Mouse (Mus musculus) adrenal gland, adult (tissue): ENCODE measurements around the gene Gfod2.

ENCODE experiments used
- DNase-seq, 2 experiments: peaks; one replicate each; pipeline ENCODE4 v3.0.0; 2022 to 2023; ENCODE audit warnings: low spot score in 1 of 2; ENCODE audit not compliant: inconsistent age in 2 of 2

Gfod2 gene

GRCm38 (mm10) chr8:105704955-105705354 is 53.5 kb downstream of the Gfod2 start:
- no peak for DNase-seq

GRCm38 (mm10) chr8:105704146-105704812 is 54.2 kb downstream of the Gfod2 start:
- no peak for DNase-seq

- DNase-seq = peak in 1 of 2 experiments; percentile 48
These were observed 55.6 kb downstream of the Gfod2 start for GRCm38 (mm10) chr8:105702731-105703415.

- no peak for DNase-seq
These were observed 56.5 kb downstream of the Gfod2 start for GRCm38 (mm10) chr8:105702001-105702401.

- peak; percentile 96 to 99 for DNase-seq
These were observed 57.3 kb downstream of the Gfod2 start, which contains the start of the genes Acd and Pard6a for GRCm38 (mm10) chr8:105700966-105701824. Gene Acd (minus strand): TSS chr8:105701102. Gene Pard6a (plus strand): TSS chr8:105701148.

GRCm38 (mm10) chr8:105700566-105700965 is 57.9 kb downstream of the Gfod2 start:
- no peak for DNase-seq

GRCm38 (mm10) chr8:105699488-105700215 is 58.8 kb downstream of the Gfod2 start:
- no peak for DNase-seq

GRCm38 (mm10) chr8:105698734-105699133 is 59.7 kb downstream of the Gfod2 start:
- DNase-seq = no peak

GRCm38 (mm10) chr8:105697196-105697780 is 61.2 kb downstream of the Gfod2 start:
- no peak for DNase-seq

- DNase-seq = no peak
These were observed 63.2 kb downstream of the Gfod2 start for GRCm38 (mm10) chr8:105695080-105695780.

- no peak for DNase-seq
These were observed 64.2 kb downstream of the Gfod2 start for GRCm38 (mm10) chr8:105694051-105694799.

GRCm38 (mm10) chr8:105693648-105694047 is 64.8 kb downstream of the Gfod2 start:
- DNase-seq = peak; percentile 67 to 88

GRCm38 (mm10) chr8:105692449-105693182 is 65.8 kb downstream of the Gfod2 start:
- no peak for DNase-seq

GRCm38 (mm10) chr8:105690978-105691377 is 67.5 kb downstream of the Gfod2 start:
- DNase-seq = no peak

- no peak for DNase-seq
These were observed 68.5 kb downstream of the Gfod2 start for GRCm38 (mm10) chr8:105689983-105690360.

GRCm38 (mm10) chr8:105689256-105689982 is 69.0 kb downstream of the Gfod2 start:
- DNase-seq = no peak

- DNase-seq = no peak
These were observed 70.2 kb downstream of the Gfod2 start for GRCm38 (mm10) chr8:105688242-105688752.

GRCm38 (mm10) chr8:105687512-105687911 is 71.0 kb downstream of the Gfod2 start:
- no peak for DNase-seq
